Mouse (Mus musculus) intestine, postnatal 0 days (tissue): ENCODE measurements at regions not wholly inside any gene's neighbourhood (a gene's known extent, or its start where the extent isn't known, plus 50 kb on each side); places are given as distances from the start of the nearest gene placed in this dataset.
A peak's percentile ranks its signal among the peaks of the same experiment; 100 is the strongest.

Experiments used
- ATAC-seq: fragments of 200-750 bp; cut with Nextera tagmentation; 2 replicates; pipeline ENCODE4 v1.8.0; 2017; ENCODE audit warnings: mild to moderate bottlenecking, moderate TSS enrichment, moderate library complexity
- H3K27ac ChIP-seq: fragments of 300-500 bp; sonication (generic); 2 replicates; pipeline ENCODE4 v1.5.1; 2014; ENCODE audit warnings: mild to moderate bottlenecking, low read depth, low read length, moderate library complexity
- H3K27me3 ChIP-seq: fragments of 300-500 bp; sonication (generic); replicated peaks from 2 replicates; pipeline ENCODE4 v1.6.1; 2014; ENCODE audit warnings: low read length, mixed read lengths; ENCODE audit not compliant: control insufficient read depth, insufficient read depth
- H3K36me3 ChIP-seq: fragments of 300-500 bp; sonication (generic); 2 replicates; pipeline ENCODE4 v1.6.1; 2014; ENCODE audit warnings: mild to moderate bottlenecking, moderate library complexity; ENCODE audit not compliant: control insufficient read depth, insufficient read depth
- H3K4me1 ChIP-seq: fragments of 300-500 bp; sonication (generic); replicated peaks from 2 replicates; pipeline ENCODE4 v1.6.1; 2014; ENCODE audit warnings: antibody characterized with exemption, low read length, mixed read lengths; ENCODE audit not compliant: control insufficient read depth, insufficient read depth
- H3K4me2 ChIP-seq: fragments of 300-500 bp; sonication (generic); replicated peaks from 2 replicates; pipeline ENCODE4 v1.6.1; 2014; ENCODE audit warnings: low read depth, mild to moderate bottlenecking, moderate library complexity
- H3K4me3 ChIP-seq: fragments of 300-500 bp; sonication (generic); 2 replicates; pipeline ENCODE4 v1.5.1; 2014; ENCODE audit warnings: low read depth, low read length
- H3K9ac ChIP-seq: fragments of 300-500 bp; sonication (generic); 2 replicates; pipeline ENCODE4 v1.6.1; 2014; ENCODE audit warnings: mild to moderate bottlenecking, low read depth, low read length
- H3K9me3 ChIP-seq: fragments of 300-500 bp; sonication (generic); 2 replicates; pipeline ENCODE4 v1.6.1; 2016; ENCODE audit warnings: mixed run types; ENCODE audit not compliant: control insufficient read depth
- CTCF ChIP-seq: sonication (generic); IDR thresholded peaks from 2 replicates; pipeline ENCODE4 v1.5.1; 2016; ENCODE audit warnings: low read depth, mild to moderate bottlenecking, control low read depth, antibody characterized with exemption, moderate library complexity
- WGBS: fragments of 180-500 bp; shearing (Covaris S2); extraction: QIAGEN DNeasy Blood & Tissue Kit; methylation state at CpG from one replicate; pipeline ENCODE4 v1.1.7; 2014; 5-methylcytosine and 5-hydroxymethylcytosine counted together

GRCm38 (mm10) chr13:71003517-71003916 is 161.9 kb upstream of the Adamts16 start:
- Histone ChIP-seq H3K4me2 (no peak overlapping the region), H3K36me3 (no peaks in the 10 kb centered on the region), H3K9me3 (no peaks in the 10 kb centered on the region), H3K4me1 (no peaks in the 10 kb centered on the region), H3K27ac (no peak overlapping the region), H3K27me3 (no peaks in the 10 kb centered on the region), H3K9ac (no peak overlapping the region), H3K4me3 (no peak overlapping the region)
- no peak for ATAC-seq
- WGBS = 44% methylated on average over 3 of the region's 3 CpGs
- TF ChIP-seq CTCF = no peak

GRCm38 (mm10) chr13:71001278-71001677 is 159.7 kb upstream of the Adamts16 start:
- no peak for ATAC-seq
- no peaks in the 10 kb centered on the region for H3K4me1 ChIP-seq
- H3K27ac ChIP-seq = no peak overlapping the region
- H3K4me3 ChIP-seq = no peak overlapping the region
- H3K4me2 ChIP-seq = no peak overlapping the region
- H3K9me3 ChIP-seq = no peaks in the 10 kb centered on the region
- H3K9ac ChIP-seq = no peak overlapping the region
- peak; percentile 85 for TF ChIP-seq CTCF
- H3K36me3 ChIP-seq = no peaks in the 10 kb centered on the region
- 11% methylated on average over 2 of the region's 2 CpGs for WGBS
- H3K27me3 ChIP-seq = no peaks in the 10 kb centered on the region

DNA sequence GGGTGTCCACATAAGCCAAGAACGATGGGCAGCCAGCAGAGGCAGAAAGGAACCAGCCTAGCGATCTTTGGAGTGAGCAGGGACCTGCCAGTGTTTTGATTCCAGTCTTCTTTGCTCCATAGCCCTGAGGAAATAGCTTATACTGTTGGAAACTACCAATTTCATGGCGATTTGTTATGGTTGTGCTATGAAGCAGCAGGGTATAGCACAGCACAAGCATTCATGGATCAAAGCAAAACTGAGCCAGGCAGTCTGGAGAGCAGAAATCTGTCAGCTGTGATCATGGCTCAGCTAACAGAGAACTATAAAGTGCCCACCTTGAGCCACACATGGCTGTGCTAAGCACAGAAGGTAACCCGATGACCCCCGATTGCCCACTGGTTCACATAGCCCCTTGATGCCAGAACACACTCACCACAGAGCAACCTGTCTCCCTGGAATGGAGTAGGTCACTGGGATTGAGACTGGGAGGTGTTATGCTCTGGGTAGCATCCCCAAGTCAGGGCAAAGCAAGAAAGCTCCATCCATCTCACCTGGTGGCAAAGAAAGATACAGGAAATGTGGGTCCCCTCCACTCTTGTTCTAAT is 158.9 kb upstream of the Adamts16 start:
- no peaks in the 10 kb centered on the region for H3K9me3 ChIP-seq
- ATAC-seq = no peak
- WGBS = 65% methylated on average over 5 of the region's 5 CpGs

DNA sequence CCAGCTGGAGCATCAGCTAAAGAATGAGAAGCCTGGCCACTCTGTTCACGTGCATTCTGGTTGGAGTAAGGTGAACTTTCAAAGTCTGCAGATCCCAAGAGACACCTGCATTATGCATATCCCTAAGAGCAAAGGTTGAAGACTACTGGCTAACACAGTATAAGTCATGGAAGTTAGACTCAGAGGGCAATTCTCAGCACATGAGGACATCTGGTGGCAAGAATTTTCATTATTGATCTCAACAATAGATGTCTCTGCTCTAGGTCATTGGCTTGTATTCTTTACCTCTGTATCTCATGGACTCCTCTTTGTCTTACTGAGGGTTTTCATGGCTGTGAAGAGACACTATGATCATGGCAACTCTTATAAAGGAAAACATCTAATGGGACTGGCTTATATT is 151.9 kb upstream of the Adamts16 start:
- H3K27ac ChIP-seq = no peak overlapping the region
- no peaks in the 10 kb centered on the region for H3K36me3 ChIP-seq
- no peaks in the 10 kb centered on the region for H3K27me3 ChIP-seq
- H3K9me3 ChIP-seq = no peaks in the 10 kb centered on the region
- no peak overlapping the region for H3K9ac ChIP-seq
- no peaks in the 10 kb centered on the region for H3K4me1 ChIP-seq
- TF ChIP-seq CTCF = peak; percentile 66
- H3K4me3 ChIP-seq = no peak overlapping the region
- 49% methylated on average over 1 of the region's 1 CpGs for WGBS
- 0 out of 2 replicates have a peak, but pooled peaks have one; percentile 13 for ATAC-seq
- no peak overlapping the region for H3K4me2 ChIP-seq

More for the DNA sequence above, 158.9 kb upstream of the Adamts16 start:
- H3K4me1 ChIP-seq = no peaks in the 10 kb centered on the region
- no peaks in the 10 kb centered on the region for H3K36me3 ChIP-seq
- H3K4me2 ChIP-seq = no peak overlapping the region
- no peak overlapping the region for H3K4me3 ChIP-seq
- H3K9ac ChIP-seq = no peak overlapping the region
- no peaks in the 10 kb centered on the region for H3K27me3 ChIP-seq
- no peak overlapping the region for H3K27ac ChIP-seq
- no peak for TF ChIP-seq CTCF

- H3K36me3 ChIP-seq = no peaks in the 10 kb centered on the region
- no peak overlapping the region for H3K4me2 ChIP-seq
- no peak for ATAC-seq
- no peak for TF ChIP-seq CTCF
- no peaks in the 10 kb centered on the region for H3K9me3 ChIP-seq
- no peaks in the 10 kb centered on the region for H3K27me3 ChIP-seq
- no peak overlapping the region for H3K9ac ChIP-seq
- WGBS = 90% methylated on average over 10 of the region's 10 CpGs
- no peak overlapping the region for H3K27ac ChIP-seq
- no peaks in the 10 kb centered on the region for H3K4me1 ChIP-seq
- no peak overlapping the region for H3K4me3 ChIP-seq
Observed at GRCm38 (mm10) chr13:70989999-70990645, 148.5 kb upstream of the Adamts16 start.

DNA sequence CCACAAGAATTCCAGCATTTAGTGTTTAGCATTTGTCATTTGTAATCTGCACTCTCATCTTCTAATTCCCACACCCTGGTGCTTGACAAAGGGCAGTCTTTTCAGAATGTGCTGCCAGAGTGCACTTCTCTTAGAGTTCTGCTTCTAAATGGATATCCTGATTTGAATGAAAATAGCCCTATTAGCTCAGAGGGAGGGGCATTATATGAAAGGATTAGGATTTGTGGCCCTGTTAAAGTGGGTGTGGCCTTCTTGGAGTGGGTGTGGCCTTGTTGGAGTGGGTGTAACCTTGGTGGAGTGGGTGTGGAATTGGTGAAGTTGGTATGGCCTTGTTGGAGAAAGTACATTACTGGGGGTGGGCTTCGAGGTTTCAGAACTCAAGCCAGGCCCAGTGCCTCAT is 137.7 kb upstream of the Adamts16 start:
- Histone ChIP-seq H3K27ac (no peak overlapping the region), H3K9me3 (no peaks in the 10 kb centered on the region), H3K4me3 (no peak overlapping the region), H3K36me3 (no peaks in the 10 kb centered on the region), H3K4me1 (no peaks in the 10 kb centered on the region), H3K27me3 (no peaks in the 10 kb centered on the region), H3K9ac (no peak overlapping the region), H3K4me2 (no peak overlapping the region)
- no peak for ATAC-seq
- no peak for TF ChIP-seq CTCF
- 93% methylated on average over 1 of the region's 1 CpGs for WGBS
